10 mouse cellular contexts compared by ENCODE assay signal in the genomic region with DNA sequence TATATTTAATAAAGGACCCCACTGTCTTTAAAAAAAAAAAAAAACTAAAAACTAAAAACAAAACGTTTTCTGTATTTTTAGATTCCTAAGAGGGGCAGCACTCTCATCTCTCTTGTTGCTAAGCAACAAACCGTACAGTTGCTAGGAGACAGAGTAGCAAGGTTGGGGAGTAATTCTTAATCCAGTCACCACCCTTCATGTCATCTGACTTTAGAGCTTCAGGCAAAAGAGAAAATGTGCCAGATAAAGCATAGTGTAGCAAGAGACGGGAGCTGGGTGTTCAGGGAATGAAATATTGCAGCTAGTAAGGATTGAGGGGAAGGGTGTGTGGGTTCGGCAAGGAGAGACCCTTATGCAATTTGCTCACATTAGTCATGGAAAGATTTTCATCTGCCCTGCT. TPM values are rescaled to one million over a fixed set of nuclear protein-coding genes. Genes with fewer than 3 reads are reported as not detected.
A peak's percentile ranks its signal among the peaks of the same experiment; 100 is the strongest.
DNase-seq lines count a peak whose midpoint lies in the region; TF ChIP-seq lines count a peak whose summit lies in the region.
"Had no signal": no experiment of that assay in that cellular context is flagged by ENCODE, and none has a peak within 500 bp of the region (broad histone marks: within the 10 kb centered on the region; RNA-seq: fewer than 3 reads in every experiment).

No protein-coding gene starts in this region.

- no peak overlapping the region for H3K4me3 ChIP-seq in cerebellum, adult 2 months (replicated peaks; ENCODE audit: insufficient read depth, low read depth, low read length)
- H3K4me3 ChIP-seq: limb, embryonic 15.5 days had no signal

- no peaks in the 10 kb centered on the region for H3K27me3 ChIP-seq in cerebellum, adult 2 months (ENCODE audit: control insufficient read depth, insufficient read depth, low read length)
- H3K27me3 ChIP-seq: limb, embryonic 15.5 days had no signal

- 23% methylated on average over 4 of the region's 4 CpGs for WGBS in cerebellum, adult 2 months

- peaks cover 16% of the 10 kb centered on the region; the same call in 1 of the 2 replicates for H3K4me1 ChIP-seq in cerebellum, adult 2 months (ENCODE audit: control insufficient read depth, insufficient read depth, low read length)

- TF ChIP-seq POLR2A in cerebellum, adult 2 months (IDR thresholded peaks at IDR 0.05; ENCODE audit: borderline replicate concordance, insufficient read depth, low read length), result no peak

- peak overlapping the region; percentile 28; the same call in 1 of the 2 replicates for H3K27ac ChIP-seq in cerebellum, adult 2 months (ENCODE audit: insufficient read depth, low read length)
- H3K27ac ChIP-seq: limb, embryonic 15.5 days had no signal

- intact Hi-C loops in left cerebral cortex, postnatal 14 days (cut with DNase I), result loop anchor here (2.0 kb wide), 1 partner anchor 16 kb away; no protein-coding TSS in a partner anchor

- DNase-seq in cerebellum, adult 2 months, result peak; percentile 14 to 60
- no peak for DNase-seq in cerebellum, postnatal 36 days
- peak; percentile 24 for DNase-seq in thymus, postnatal 0 days (ENCODE audit: low spot score)
- DNase-seq in thymus, postnatal 14 days, result no peak
- DNase-seq in left cerebral cortex, postnatal 14 days (ENCODE audit: low spot score in 2 of 2), result peak; percentile 77 to 93
- peak; percentile 97 for DNase-seq in telencephalon, adult 2 months (ENCODE audit: low read depth, low spot score)
- no peak for DNase-seq in kidney, postnatal 25 days
- DNase-seq in cerebellum, postnatal 4 days (ENCODE audit: low spot score in 2 of 2), result no peak
- DNase-seq: thymus, postnatal 36 days had no signal

- no peak for TF ChIP-seq CTCF in cerebellum, adult 2 months (IDR thresholded peaks at IDR 0.05; ENCODE audit: borderline replicate concordance, insufficient read depth, low read depth, low read length)

RNA-seq across cellular contexts. Expression of a gene that starts 17.6 kb away (rescaled TPM):
- 1,294 and 1,344 TPM in 2 replicates for polyA plus RNA-seq in cerebellum, adult 2 months (2012; rRNA removed)
- 227 and 236 TPM in 2 replicates for polyA plus RNA-seq in thymus, postnatal 0 days (2015; fragmentation: Nextera tagmentation; extraction: Ambion mirVana)
- total RNA-seq in left cerebral cortex, postnatal 14 days (2021), result 1,000 to 10,000 TPM; 2,132 to 2,150 TPM

RNA-seq across cellular contexts. Expression of a gene that starts 17.8 kb away (rescaled TPM):
- 0.75 and 2.6 TPM in 2 replicates for polyA plus RNA-seq in cerebellum, adult 2 months (2012; rRNA removed)
- polyA plus RNA-seq in thymus, postnatal 0 days (2015; fragmentation: Nextera tagmentation; extraction: Ambion mirVana), result not detected in 2 replicates
- total RNA-seq in left cerebral cortex, postnatal 14 days (2021), result not detected
- polyA plus RNA-seq: limb, embryonic 15.5 days had no signal

RNA-seq across cellular contexts. Expression of a gene that starts 36.7 kb away (rescaled TPM):
- polyA plus RNA-seq in cerebellum, adult 2 months (2012; rRNA removed), result 1,352 and 1,359 TPM in 2 replicates
- 1,370 and 1,449 TPM in 2 replicates for polyA plus RNA-seq in thymus, postnatal 0 days (2015; fragmentation: Nextera tagmentation; extraction: Ambion mirVana)
- total RNA-seq in left cerebral cortex, postnatal 14 days (2021), result 100 to 1,000 TPM; 689 to 750 TPM

RNA-seq across cellular contexts. Expression of a gene that starts 53.1 kb away (rescaled TPM):
- polyA plus RNA-seq in cerebellum, adult 2 months (2012; rRNA removed), result 37.5 and 39.7 TPM in 2 replicates
- polyA plus RNA-seq in thymus, postnatal 0 days (2015; fragmentation: Nextera tagmentation; extraction: Ambion mirVana), result 27.8 and 31.9 TPM in 2 replicates
- total RNA-seq in left cerebral cortex, postnatal 14 days (2021), result 10 to 100 TPM; 17.9 to 18.1 TPM

RNA-seq across cellular contexts. Expression of a gene that starts 58.6 kb away (rescaled TPM):
- 6.4 and 9.0 TPM in 2 replicates for polyA plus RNA-seq in cerebellum, adult 2 months (2012; rRNA removed)
- 153 and 156 TPM in 2 replicates for polyA plus RNA-seq in thymus, postnatal 0 days (2015; fragmentation: Nextera tagmentation; extraction: Ambion mirVana)
- total RNA-seq in left cerebral cortex, postnatal 14 days (2021), result 100 to 1,000 TPM; 129 to 142 TPM

Comparison
In these comparisons a context has a peak if more than half of its experiments do, and no peak if none do; other contexts are left out.
1. DNase-seq: peak in cerebellum, adult 2 months (2 of 2), thymus, postnatal 0 days (single experiment), left cerebral cortex, postnatal 14 days (2 of 2) and telencephalon, adult 2 months (single experiment); none in cerebellum, postnatal 36 days (0 of 2), thymus, postnatal 14 days (single experiment), kidney, postnatal 25 days (0 of 2) and cerebellum, postnatal 4 days (0 of 2).